8 mouse cellular contexts compared by ENCODE assay signal in genomic region chr12:4768492-4769332, GRCm38 (mm10). TPM values are rescaled to one million over a fixed set of nuclear protein-coding genes. Genes with fewer than 3 reads are reported as not detected.
A peak's percentile ranks its signal among the peaks of the same experiment; 100 is the strongest.
DNase-seq lines count a peak whose midpoint lies in the region; ATAC-seq lines count a peak whose summit lies in the region.

Gene Pfn4, plus strand, starts transcription at chr12:4769022.
Gene Fam228b, minus strand, starts transcription at chr12:4769267.

- peak; percentile 99 for ATAC-seq in hindbrain, embryonic 15.5 days (ENCODE audit: low FRiP score, low read depth)

- DNase-seq in ZHBTc4 (ENCODE audit: low read depth, low spot score), result peak; percentile 97
- peak; percentile 98 to 100 for DNase-seq in cerebellum, postnatal 4 days (ENCODE audit: low spot score in 2 of 2)
- peak; percentile 97 for DNase-seq in gastrocnemius, adult 18-20 months (ENCODE audit: low spot score)
- peak; percentile 98 for DNase-seq in layer of hippocampus, postnatal 36 days
- DNase-seq in lung, postnatal 25 days (ENCODE audit: low spot score), result peak; percentile 96
- DNase-seq in retina, adult 2 months (ENCODE audit: low read depth, low spot score), result peak; percentile 80
- DNase-seq in thymus, postnatal 25 days, result peak; percentile 98

- H3K27me3 ChIP-seq in hindbrain, embryonic 15.5 days, result no peaks in the 10 kb centered on the region

- H3K4me1 ChIP-seq in hindbrain, embryonic 15.5 days (replicated peaks), result 0 out of 2 replicates have a peak, but pooled peaks cover 4% of the 10 kb centered on the region

- H3K9me3 ChIP-seq in hindbrain, embryonic 15.5 days, result no peaks in the 10 kb centered on the region

- peak within 1 kb of the TSS; percentile 64 for H3K4me3 ChIP-seq in hindbrain, embryonic 15.5 days

- peak within 1 kb of the TSS; percentile 56 for H3K4me2 ChIP-seq in hindbrain, embryonic 15.5 days

- H3K9ac ChIP-seq in hindbrain, embryonic 15.5 days, result peak within 1 kb of the TSS; percentile 80

- H3K36me3 ChIP-seq in hindbrain, embryonic 15.5 days, result no peaks in the 10 kb centered on the region

- WGBS in hindbrain, embryonic 15.5 days, result 2% methylated on average over 61 of the region's 61 CpGs

- H3K27ac ChIP-seq in hindbrain, embryonic 15.5 days (replicated peaks), result peak within 1 kb of the TSS; percentile 96

RNA-seq across cellular contexts. Expression of gene Pfn4, which starts in this region (rescaled TPM):
- 1 to 10 TPM; 1.4 to 2.3 TPM for total RNA-seq in gastrocnemius, adult 18-20 months (2021)
- 13.7 and 13.8 TPM in 2 replicates for polyA plus RNA-seq in hindbrain, embryonic 15.5 days (2015; fragmentation: Nextera tagmentation; extraction: Ambion mirVana)
- 10 to 100 TPM; 10.3 to 10.6 TPM for total RNA-seq in layer of hippocampus, postnatal 36 days (2021)

RNA-seq across cellular contexts. Expression of gene Fam228b, which starts in this region (rescaled TPM):
- total RNA-seq in gastrocnemius, adult 18-20 months (2021), result 1 to 10 TPM; 7.8 to 8.8 TPM
- 7.2 TPM in 2 replicates for polyA plus RNA-seq in hindbrain, embryonic 15.5 days (2015; fragmentation: Nextera tagmentation; extraction: Ambion mirVana)
- 10 to 100 TPM; 17.5 to 25.6 TPM for total RNA-seq in layer of hippocampus, postnatal 36 days (2021)

Comparison
In these comparisons a context has a peak if more than half of its experiments do, and no peak if none do; other contexts are left out.
1. Peak in every context shown above with its lines: DNase-seq, ATAC-seq, H3K4me3 ChIP-seq and H3K27ac ChIP-seq.